Mouse (Mus musculus) E14TG2a.4 (cell line): ENCODE measurements around the gene P4ha2.

Source experiments
- CTCF ChIP-seq: conservative IDR thresholded peaks from 2 replicates; pipeline ENCODE4 v1.5.1; 2014; ENCODE audit warnings: low read length
- NANOG ChIP-seq: IDR thresholded peaks from 2 replicates; pipeline ENCODE4 v1.6.1; 2014; ENCODE audit warnings: borderline replicate concordance, low read length, mixed read lengths

DNA sequence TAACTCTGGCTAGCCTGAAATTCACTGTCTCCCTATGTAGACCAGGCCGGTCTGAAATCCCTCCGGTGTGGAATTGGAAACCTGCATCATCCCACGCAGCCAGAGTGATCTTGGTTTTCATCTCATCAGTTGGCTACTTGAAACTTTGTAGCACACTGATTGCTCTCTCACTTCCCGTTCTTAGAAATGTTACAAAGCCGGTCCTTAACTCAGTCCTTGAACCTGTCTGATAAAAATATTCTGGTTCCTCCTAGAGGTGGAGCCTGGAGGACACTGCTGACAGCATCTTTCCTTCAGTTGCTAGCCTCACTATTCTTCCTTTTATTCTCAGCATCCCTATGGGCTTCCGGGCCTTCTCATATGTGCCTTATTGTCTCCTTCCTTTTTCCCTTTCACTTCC lies 46.1 kb downstream of the P4ha2 start:
- TF ChIP-seq CTCF (no peak), NANOG (no peak)
